Mouse (Mus musculus) limb, embryonic 14.5 days (tissue): ENCODE data around the gene Mrpl12. TPM values are rescaled to one million over a fixed set of nuclear protein-coding genes. Genes with fewer than 3 reads are reported as not detected.
A peak's percentile ranks its signal among the peaks of the same experiment; 100 is the strongest.

Experiments
- ATAC-seq: fragments of 200-750 bp; cut with Nextera tagmentation; 2 replicates; pipeline ENCODE4 v1.8.0; 2017; ENCODE audit warnings: low read depth, moderate number of reproducible peaks, moderate TSS enrichment; ENCODE audit not compliant: low FRiP score
- DNase-seq: peaks from one replicate; pipeline ENCODE4 v3.0.0-alpha.2; 2015; ENCODE audit warnings: low spot score
- H3K27ac ChIP-seq: fragments of 300-500 bp; sonication (generic); replicated peaks from 2 replicates; pipeline ENCODE4 v1.5.1; 2014; ENCODE audit warnings: low read depth, mild to moderate bottlenecking, low read length, moderate library complexity, mixed read lengths
- H3K27me3 ChIP-seq: fragments of 300-500 bp; sonication (generic); 2 replicates; pipeline ENCODE4 v1.6.1; 2014; ENCODE audit warnings: low read length, mixed read lengths; ENCODE audit not compliant: control insufficient read depth, insufficient read depth
- H3K36me3 ChIP-seq: fragments of 300-500 bp; sonication (generic); 2 replicates; pipeline ENCODE4 v1.6.1; 2014; ENCODE audit warnings: mild to moderate bottlenecking, low read length, moderate library complexity, mixed read lengths; ENCODE audit not compliant: control insufficient read depth, insufficient read depth
- H3K4me1 ChIP-seq: fragments of 300-500 bp; sonication (generic); 2 replicates; pipeline ENCODE4 v1.6.1; 2014; ENCODE audit warnings: antibody characterized with exemption, low read length, mixed read lengths; ENCODE audit not compliant: control insufficient read depth, insufficient read depth
- H3K4me2 ChIP-seq: fragments of 300-500 bp; sonication (generic); replicated peaks from 2 replicates; pipeline ENCODE4 v1.6.1; 2014; ENCODE audit warnings: low read depth, mild to moderate bottlenecking, low read length, moderate library complexity; ENCODE audit not compliant: severe bottlenecking
- H3K4me3 ChIP-seq: fragments of 300-500 bp; sonication (generic); replicated peaks from 2 replicates; pipeline ENCODE4 v1.5.1; 2014; ENCODE audit warnings: low read length
- H3K9ac ChIP-seq: fragments of 300-500 bp; sonication (generic); 2 replicates; pipeline ENCODE4 v1.6.1; 2014; ENCODE audit warnings: mild to moderate bottlenecking, low read depth, low read length, moderate library complexity; ENCODE audit not compliant: severe bottlenecking
- H3K9me3 ChIP-seq: fragments of 300-500 bp; sonication (generic); 2 replicates; pipeline ENCODE4 v1.6.1; 2016; ENCODE audit warnings: low read length; ENCODE audit not compliant: control insufficient read depth
- POLR2A ChIP-seq: fragments of 200-500 bp; IDR thresholded peaks from 2 replicates; pipeline ENCODE4 v1.8.0; 2012; ENCODE audit warnings: inconsistent platforms, mild to moderate bottlenecking, moderate library complexity, borderline replicate concordance; ENCODE audit not compliant: insufficient read depth, insufficient read length; ENCODE audit errors: extremely low read depth
- WGBS: fragments of 180-500 bp; shearing (Covaris S2); extraction: QIAGEN DNeasy Blood & Tissue Kit; methylation state at CpG from one replicate; pipeline ENCODE4 v1.1.7; 2014; 5-methylcytosine and 5-hydroxymethylcytosine counted together
- polyA plus RNA-seq, 2 experiments: library from polyadenylated mRNA; depleted of rRNA in 1 of 2; stranded (reverse) in 1 of 2; unstranded in 1 of 2; fragments of >200 nt; fragmentation: Nextera tagmentation in 1 of 2; extraction: Ambion mirVana in 1 of 2; gene quantifications; 2 replicates each; pipeline versions ENCODE4 v1.2.1 to v1.2.3; 2012 to 2014

Gene Mrpl12
- polyA plus RNA-seq, 2 experiments, result 101 to 142 TPM

GRCm38 (mm10) chr11:120483448-120483934, 922 bp upstream of the Mrpl12 start:
- Histone ChIP-seq H3K4me3 (peak overlapping the region; percentile 90; the same call in 1 of the 2 replicates), H3K36me3 (peaks cover 77% of the 10 kb centered on the region), H3K27me3 (no peaks in the 10 kb centered on the region), H3K4me2 (peak overlapping the region; percentile 84; the same call in 1 of the 2 replicates), H3K27ac (peak overlapping the region; percentile 83; the same call in 1 of the 2 replicates), H3K4me1 (peaks cover 7% of the 10 kb centered on the region), H3K9me3 (no peaks in the 10 kb centered on the region), H3K9ac (peak overlapping the region; percentile 84; the same call in 1 of the 2 replicates)
- 91% methylated on average over 7 of the region's 7 CpGs for WGBS
- ATAC-seq (no peak), DNase-seq (no peak)
- TF ChIP-seq POLR2A, result no peak

DNA sequence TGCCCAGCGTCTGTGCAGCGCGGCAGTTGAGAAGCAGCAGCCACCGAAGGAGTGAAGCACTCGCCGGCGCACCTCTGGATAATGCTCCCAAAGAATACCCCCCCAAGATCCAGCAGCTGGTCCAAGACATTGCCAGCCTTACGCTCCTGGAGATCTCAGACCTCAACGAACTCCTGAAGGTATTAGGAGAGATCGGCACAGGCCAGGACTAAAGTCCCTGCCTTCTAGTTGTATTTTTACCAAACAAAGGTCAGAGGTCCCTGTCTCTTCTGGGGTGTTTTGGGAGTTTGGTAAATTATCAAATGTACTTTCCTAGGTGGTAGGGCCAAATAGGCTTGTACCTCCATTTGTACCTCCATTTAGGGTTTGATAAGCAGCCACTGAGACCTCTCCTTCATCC, 838 bp downstream of the Mrpl12 start:
- Histone ChIP-seq H3K27ac (no peak overlapping the region), H3K27me3 (no peaks in the 10 kb centered on the region), H3K4me1 (peaks cover 10% of the 10 kb centered on the region), H3K4me2 (peak overlapping the region; percentile 84), H3K9me3 (no peaks in the 10 kb centered on the region), H3K36me3 (peaks cover 75% of the 10 kb centered on the region), H3K4me3 (peak overlapping the region; percentile 90), H3K9ac (peak overlapping the region; percentile 84)
- 10% methylated on average over 10 of the region's 10 CpGs for WGBS
- DNase-seq, result no peak
- ATAC-seq, result no peak
- no peak for TF ChIP-seq POLR2A

DNA sequence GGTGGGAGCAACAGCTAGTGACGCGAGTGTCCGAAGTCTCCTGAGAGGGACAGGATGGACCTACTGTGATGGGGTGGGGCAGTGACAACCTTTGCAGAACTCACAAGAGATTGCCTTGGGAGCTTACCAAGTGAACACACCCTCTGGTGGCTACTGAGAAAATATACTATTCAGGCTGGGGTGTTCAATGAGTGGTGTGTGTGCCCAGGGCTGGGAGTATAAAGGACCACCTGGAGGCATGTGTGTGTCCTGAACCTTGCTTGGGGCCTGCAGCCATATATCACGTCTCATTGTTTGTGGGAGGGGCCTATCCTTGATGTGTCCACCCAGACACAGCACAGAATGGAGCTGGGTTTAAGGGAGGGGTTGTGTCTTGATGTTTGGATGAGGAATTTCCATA, 4.1 kb downstream of the Mrpl12 start:
- H3K9me3 ChIP-seq, result no peaks in the 10 kb centered on the region
- ATAC-seq (no peak), DNase-seq (no peak)
- no peak overlapping the region for H3K27ac ChIP-seq
- no peak overlapping the region for H3K4me3 ChIP-seq
- H3K4me2 ChIP-seq, result no peak overlapping the region
- 75% methylated on average over 4 of the region's 4 CpGs for WGBS
- TF ChIP-seq POLR2A, result no peak
- no peaks in the 10 kb centered on the region for H3K27me3 ChIP-seq
- peaks cover 44% of the 10 kb centered on the region for H3K36me3 ChIP-seq
- no peak overlapping the region for H3K9ac ChIP-seq
- peaks cover 32% of the 10 kb centered on the region for H3K4me1 ChIP-seq

- H3K4me3 ChIP-seq, result no peak overlapping the region
- H3K9ac ChIP-seq, result no peak overlapping the region
- H3K9me3 ChIP-seq, result no peaks in the 10 kb centered on the region
- peaks cover 43% of the 10 kb centered on the region for H3K36me3 ChIP-seq
- ATAC-seq (no peak), DNase-seq (peak; percentile 94)
- no peaks in the 10 kb centered on the region for H3K27me3 ChIP-seq
- no peak overlapping the region for H3K4me2 ChIP-seq
- H3K4me1 ChIP-seq, result peaks cover 32% of the 10 kb centered on the region
- no peak for TF ChIP-seq POLR2A
- H3K27ac ChIP-seq, result no peak overlapping the region
- WGBS, result 63% methylated on average over 4 of the region's 4 CpGs
These were observed 4.8 kb downstream of the Mrpl12 start for GRCm38 (mm10) chr11:120489054-120489761.

DNA sequence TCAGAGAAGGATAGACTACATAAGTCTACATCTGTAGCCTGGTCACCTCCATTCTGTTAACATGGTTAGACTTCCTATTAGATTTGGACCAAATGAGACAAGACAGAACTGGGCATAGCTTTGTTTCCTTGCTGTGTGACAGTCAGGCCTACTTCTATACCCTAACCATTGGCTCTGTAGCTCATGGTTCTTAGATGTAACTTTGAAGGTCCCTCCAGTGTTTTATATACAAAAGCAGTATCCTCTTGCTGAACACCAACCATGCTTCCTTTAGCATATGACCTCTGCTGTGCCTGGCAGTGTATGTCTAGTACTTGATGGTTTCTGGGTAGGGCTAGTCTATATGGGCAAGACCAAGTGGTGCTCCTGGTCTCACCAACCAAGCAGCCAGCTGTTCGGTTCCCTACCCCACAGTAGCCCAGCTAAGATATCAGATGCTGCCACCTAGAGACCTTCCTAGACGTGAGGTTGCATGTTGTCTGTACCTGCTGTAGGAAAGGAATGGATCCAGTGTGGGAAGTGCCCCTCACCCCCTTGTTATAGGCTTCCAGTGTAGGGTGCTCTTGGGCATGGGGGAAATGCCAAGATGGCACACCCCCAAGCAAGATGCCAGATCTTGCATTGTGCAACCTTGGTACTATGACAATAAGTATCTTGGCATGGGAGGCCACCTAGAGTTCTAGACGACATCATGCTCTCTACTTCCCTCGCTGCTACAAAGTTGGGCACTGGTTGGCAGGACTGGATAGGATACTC, 6.1 kb downstream of the Mrpl12 start:
- H3K27ac ChIP-seq, result no peak overlapping the region; the same call in 1 of the 2 replicates
- H3K36me3 ChIP-seq, result peaks cover 55% of the 10 kb centered on the region
- 42% methylated on average over 4 of the region's 4 CpGs for WGBS
- no peak overlapping the region for H3K9ac ChIP-seq
- H3K4me3 ChIP-seq, result no peak overlapping the region
- no peak for TF ChIP-seq POLR2A
- ATAC-seq, result no peak
- peaks cover 28% of the 10 kb centered on the region for H3K4me1 ChIP-seq
- no peaks in the 10 kb centered on the region for H3K9me3 ChIP-seq
- DNase-seq, result no peak
- no peaks in the 10 kb centered on the region for H3K27me3 ChIP-seq
- H3K4me2 ChIP-seq, result 0 out of 2 replicates have a peak overlapping the region, but pooled peaks have one; percentile 93
